Mouse (Mus musculus) stomach, embryonic 14.5 days (tissue): ENCODE results near the gene Pdxk. TPM values are rescaled to one million over a fixed set of nuclear protein-coding genes. Genes with fewer than 3 reads are reported as not detected.

ENCODE experiments used
- ATAC-seq: fragments of 200-750 bp; cut with Nextera tagmentation; 2 replicates; pipeline ENCODE4 v1.8.0; 2017; ENCODE audit warnings: low read depth, moderate TSS enrichment; ENCODE audit not compliant: insufficient number of reproducible peaks, insufficient read depth, low FRiP score
- H3K27ac ChIP-seq: fragments of 300-500 bp; sonication (generic); 2 replicates; pipeline ENCODE4 v1.5.1; 2014; ENCODE audit warnings: mild to moderate bottlenecking, low read length, moderate library complexity, mixed read lengths
- H3K27me3 ChIP-seq: fragments of 300-500 bp; sonication (generic); 2 replicates; pipeline ENCODE4 v1.6.1; 2014; ENCODE audit warnings: low read length, control low read depth, mixed read lengths; ENCODE audit not compliant: control insufficient read depth, insufficient read depth
- H3K36me3 ChIP-seq: fragments of 300-500 bp; sonication (generic); 2 replicates; pipeline ENCODE4 v1.6.1; 2014; ENCODE audit warnings: mild to moderate bottlenecking, control low read depth, low read length, moderate library complexity, mixed read lengths; ENCODE audit not compliant: control insufficient read depth, insufficient read depth
- H3K4me1 ChIP-seq: fragments of 300-500 bp; sonication (generic); 2 replicates; pipeline ENCODE4 v1.6.1; 2014; ENCODE audit warnings: low read length, control low read depth, mixed read lengths; ENCODE audit not compliant: control insufficient read depth, insufficient read depth
- H3K4me2 ChIP-seq: fragments of 300-500 bp; sonication (generic); replicated peaks from 2 replicates; pipeline ENCODE4 v1.6.1; 2014; ENCODE audit warnings: low read depth, low read length, control low read depth
- H3K4me3 ChIP-seq: fragments of 300-500 bp; sonication (generic); 2 replicates; pipeline ENCODE4 v1.5.1; 2014; ENCODE audit warnings: low read depth, low read length, control low read depth
- H3K9ac ChIP-seq: fragments of 300-500 bp; sonication (generic); replicated peaks from 2 replicates; pipeline ENCODE4 v1.6.1; 2014; ENCODE audit warnings: low read depth, mild to moderate bottlenecking, control low read depth, low read length, moderate library complexity, mixed read lengths
- H3K9me3 ChIP-seq: fragments of 300-500 bp; sonication (generic); 2 replicates; pipeline ENCODE4 v1.6.1; 2016; ENCODE audit warnings: low read depth, low read length, control low read depth; ENCODE audit not compliant: control insufficient read depth
- WGBS: fragments of 180-500 bp; shearing (Covaris S2); extraction: QIAGEN DNeasy Blood & Tissue Kit; methylation state at CpG from one replicate; pipeline ENCODE4 v1.1.7; 2014; 5-methylcytosine and 5-hydroxymethylcytosine counted together
- polyA plus RNA-seq: library from polyadenylated mRNA; unstranded; fragments of >200 nt; fragmentation: Nextera tagmentation; extraction: Ambion mirVana; gene quantifications from 2 replicates; pipeline ENCODE4 v1.2.1, GENCODE M21; 2014

Gene Pdxk
- polyA plus RNA-seq, 1 experiment from 2014 or later = 6.5 TPM

GRCm38 (mm10) chr10:78464201-78464791 is 479 bp downstream of the Pdxk start:
- WGBS = 2% methylated on average over 32 of the region's 32 CpGs
- peak; percentile 8; the same call in 1 of the 2 replicates for ATAC-seq
- H3K27ac ChIP-seq = no peak overlapping the region

GRCm38 (mm10) chr10:78463769-78464167 is 1.0 kb downstream of the Pdxk start:
- no peak overlapping the region for H3K27ac ChIP-seq
- H3K4me2 ChIP-seq = peak overlapping the region; percentile 99
- H3K9me3 ChIP-seq = no peaks in the 10 kb centered on the region
- H3K9ac ChIP-seq = no peak overlapping the region
- 0 out of 2 replicates have a peak, but pooled peaks cover 11% of the 10 kb centered on the region for H3K4me1 ChIP-seq
- 75% methylated on average over 3 of the region's 3 CpGs for WGBS
- peak overlapping the region; percentile 62 for H3K4me3 ChIP-seq
- H3K27me3 ChIP-seq = no peaks in the 10 kb centered on the region
- no peaks in the 10 kb centered on the region for H3K36me3 ChIP-seq
- no peak for ATAC-seq

More at GRCm38 (mm10) chr10:78464201-78464791, 479 bp downstream of the Pdxk start:
- Histone ChIP-seq H3K27me3 (no peaks in the 10 kb centered on the region), H3K4me2 (peak overlapping the region; percentile 99), H3K36me3 (no peaks in the 10 kb centered on the region), H3K9me3 (no peaks in the 10 kb centered on the region), H3K4me3 (peak overlapping the region; percentile 62), H3K9ac (peak overlapping the region; percentile 34; the same call in 1 of the 2 replicates), H3K4me1 (0 out of 2 replicates have a peak, but pooled peaks cover 11% of the 10 kb centered on the region)

GRCm38 (mm10) chr10:78462945-78463768 is 1.6 kb downstream of the Pdxk start:
- no peaks in the 10 kb centered on the region for H3K9me3 ChIP-seq
- no peaks in the 10 kb centered on the region for H3K36me3 ChIP-seq
- H3K9ac ChIP-seq = no peak overlapping the region
- H3K4me2 ChIP-seq = 0 out of 2 replicates have a peak overlapping the region, but pooled peaks have one; percentile 99
- 0 out of 2 replicates have a peak, but pooled peaks cover 11% of the 10 kb centered on the region for H3K4me1 ChIP-seq
- no peaks in the 10 kb centered on the region for H3K27me3 ChIP-seq
- H3K27ac ChIP-seq = no peak overlapping the region
- H3K4me3 ChIP-seq = no peak overlapping the region
- no peak for ATAC-seq
- 74% methylated on average over 8 of the region's 8 CpGs for whole genome bisulfite sequencing

GRCm38 (mm10) chr10:78461767-78462166 is 3.0 kb downstream of the Pdxk start:
- WGBS = 75% methylated on average over 4 of the region's 4 CpGs
- no peak overlapping the region for H3K9ac ChIP-seq
- H3K36me3 ChIP-seq = no peaks in the 10 kb centered on the region
- H3K4me2 ChIP-seq = no peak overlapping the region
- no peak overlapping the region for H3K27ac ChIP-seq
- no peak overlapping the region for H3K4me3 ChIP-seq
- H3K27me3 ChIP-seq = no peaks in the 10 kb centered on the region
- no peak for ATAC-seq
- 0 out of 2 replicates have a peak, but pooled peaks cover 17% of the 10 kb centered on the region for H3K4me1 ChIP-seq
- H3K9me3 ChIP-seq = no peaks in the 10 kb centered on the region

GRCm38 (mm10) chr10:78460463-78460862 is 4.3 kb downstream of the Pdxk start:
- Histone ChIP-seq H3K9ac (no peak overlapping the region), H3K9me3 (no peaks in the 10 kb centered on the region), H3K27ac (no peak overlapping the region), H3K27me3 (no peaks in the 10 kb centered on the region), H3K36me3 (no peaks in the 10 kb centered on the region), H3K4me2 (no peak overlapping the region), H3K4me3 (no peak overlapping the region), H3K4me1 (0 out of 2 replicates have a peak, but pooled peaks cover 17% of the 10 kb centered on the region)
- WGBS = 12% methylated on average over 5 of the region's 5 CpGs
- no peak for ATAC-seq

- no peak overlapping the region for H3K27ac ChIP-seq
These were observed 6.2 kb downstream of the Pdxk start for GRCm38 (mm10) chr10:78458348-78459111.

GRCm38 (mm10) chr10:78457495-78458347 is 7.1 kb downstream of the Pdxk start:
- Histone ChIP-seq H3K27ac (no peak overlapping the region), H3K4me2 (peak overlapping the region; percentile 26; the same call in 1 of the 2 replicates), H3K36me3 (no peaks in the 10 kb centered on the region), H3K9me3 (no peaks in the 10 kb centered on the region), H3K4me1 (0 out of 2 replicates have a peak, but pooled peaks cover 11% of the 10 kb centered on the region), H3K4me3 (no peak overlapping the region), H3K27me3 (no peaks in the 10 kb centered on the region), H3K9ac (no peak overlapping the region)
- 19% methylated on average over 10 of the region's 10 CpGs for WGBS
- ATAC-seq = peak; percentile 56

More at GRCm38 (mm10) chr10:78458348-78459111, 6.2 kb downstream of the Pdxk start:
- no peaks in the 10 kb centered on the region for H3K27me3 ChIP-seq
- H3K9ac ChIP-seq = no peak overlapping the region
- 0 out of 2 replicates have a peak, but pooled peaks cover 11% of the 10 kb centered on the region for H3K4me1 ChIP-seq
- no peaks in the 10 kb centered on the region for H3K36me3 ChIP-seq
- no peak overlapping the region for H3K4me3 ChIP-seq
- H3K9me3 ChIP-seq = no peaks in the 10 kb centered on the region
- no peak for ATAC-seq
- 70% methylated on average over 5 of the region's 5 CpGs for WGBS
- H3K4me2 ChIP-seq = no peak overlapping the region
